Mouse (Mus musculus) olfactory bulb, adult 2 months (tissue): ENCODE measurements around the gene Gm6169.

ENCODE experiments used
- CTCF ChIP-seq: fragments of 200-500 bp; IDR thresholded peaks from 2 replicates; pipeline ENCODE4 v1.5.1; 2012; ENCODE audit warnings: low read depth, mild to moderate bottlenecking, low read length, moderate library complexity; ENCODE audit not compliant: insufficient read depth
- POLR2A ChIP-seq: fragments of 200-500 bp; IDR thresholded peaks from 2 replicates; pipeline ENCODE4 v1.6.1; 2012; ENCODE audit warnings: mild to moderate bottlenecking, low read depth, low read length, moderate library complexity; ENCODE audit not compliant: insufficient read depth

- no peak for TF ChIP-seq CTCF
- TF ChIP-seq POLR2A, result no peak
Measured at GRCm38 (mm10) chr13:97142321-97142720, 43.3 kb upstream of the Gm6169 start.
